Mouse (Mus musculus) MEL-GATA-1-ER (cell line): ENCODE measurements around the gene Coro6.

Experiments used
- DNase-seq: peaks from one replicate; pipeline ENCODE4 v3.0.0-alpha.2; 2012; ENCODE audit warnings: low read depth; ENCODE audit errors: extremely low read depth

Gene Coro6

GRCm38 (mm10) chr11:77464684-77465083 lies 2.5 kb downstream of the Coro6 start:
- no peak for DNase-seq

- no peak for DNase-seq
Observed at GRCm38 (mm10) chr11:77465111-77465510, 2.9 kb downstream of the Coro6 start.

GRCm38 (mm10) chr11:77466544-77466943 lies 4.3 kb downstream of the Coro6 start:
- no peak for DNase-seq

- DNase-seq: peak; percentile 47
Observed at GRCm38 (mm10) chr11:77467157-77467556, 4.9 kb downstream of the Coro6 start.

- DNase-seq: peak; percentile 69
Observed at GRCm38 (mm10) chr11:77467784-77468183, 5.6 kb downstream of the Coro6 start.

- no peak for DNase-seq
Observed at GRCm38 (mm10) chr11:77468397-77468796, 6.2 kb downstream of the Coro6 start.

- no peak for DNase-seq
Observed at GRCm38 (mm10) chr11:77471407-77471806, 9.2 kb downstream of the Coro6 start.

GRCm38 (mm10) chr11:77472775-77473174 lies 10.6 kb downstream of the Coro6 start:
- no peak for DNase-seq

- no peak for DNase-seq
Observed at GRCm38 (mm10) chr11:77476216-77476615, 14.0 kb downstream of the Coro6 start.

- no peak for DNase-seq
Observed at GRCm38 (mm10) chr11:77476895-77477294, 14.7 kb downstream of the Coro6 start.

GRCm38 (mm10) chr11:77483043-77483442 lies 20.8 kb downstream of the Coro6 start:
- DNase-seq: no peak

- DNase-seq: no peak
Observed at GRCm38 (mm10) chr11:77483510-77484255, 21.5 kb downstream of the Coro6 start.

GRCm38 (mm10) chr11:77485229-77485628 lies 23.0 kb downstream of the Coro6 start:
- no peak for DNase-seq

- DNase-seq: no peak
Observed at GRCm38 (mm10) chr11:77486798-77487197, 24.6 kb downstream of the Coro6 start.

GRCm38 (mm10) chr11:77488771-77489581 lies 26.8 kb downstream of the Coro6 start:
- DNase-seq: no peak

- DNase-seq: no peak
Observed at GRCm38 (mm10) chr11:77489591-77490235, 27.5 kb downstream of the Coro6 start, which contains the start of gene Ankrd13b. TSS of gene Ankrd13b (minus strand) at chr11:77489678.

- DNase-seq: no peak
Observed at GRCm38 (mm10) chr11:77490451-77490850, 28.2 kb downstream of the Coro6 start.

GRCm38 (mm10) chr11:77491123-77491501 lies 28.9 kb downstream of the Coro6 start:
- DNase-seq: peak; percentile 60

- DNase-seq: peak; percentile 70
Observed at GRCm38 (mm10) chr11:77491502-77492291, 29.5 kb downstream of the Coro6 start.

- peak; percentile 56 for DNase-seq
Observed at GRCm38 (mm10) chr11:77492311-77492871, 30.2 kb downstream of the Coro6 start.

GRCm38 (mm10) chr11:77492911-77493332 lies 30.7 kb downstream of the Coro6 start:
- peak; percentile 70 for DNase-seq
